Mouse (Mus musculus) kidney, postnatal 4 days (tissue): ENCODE results near the gene Olfr905.

ENCODE experiments used
- DNase-seq, 2 experiments: peaks; one replicate each; pipeline ENCODE4 v3.0.0; 2021; ENCODE audit warnings: mixed read lengths in 2 of 2

Gene Olfr905

DNA sequence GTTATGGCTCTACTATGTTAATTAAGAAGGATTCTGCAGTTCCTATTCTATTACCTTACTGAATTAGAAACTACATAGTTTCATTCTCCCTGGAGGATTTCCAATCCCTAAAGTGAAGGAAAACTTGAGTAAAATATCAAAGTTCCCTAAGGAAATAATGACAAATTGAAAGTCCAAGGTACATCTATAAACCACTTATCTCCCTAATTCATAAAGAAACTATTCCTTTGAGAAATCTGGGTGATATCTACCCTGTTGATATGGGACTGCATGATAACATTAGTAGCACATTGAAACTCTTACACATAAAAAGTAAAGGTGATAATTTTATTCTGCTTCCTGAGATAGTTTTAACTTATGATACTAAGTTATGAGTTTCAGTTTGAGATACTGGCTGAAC lies at the start of gene Olfr905:
Gene Olfr905 (plus strand): TSS at position 301 of the 400 bp plus-strand sequence.
- no peak for DNase-seq

DNA sequence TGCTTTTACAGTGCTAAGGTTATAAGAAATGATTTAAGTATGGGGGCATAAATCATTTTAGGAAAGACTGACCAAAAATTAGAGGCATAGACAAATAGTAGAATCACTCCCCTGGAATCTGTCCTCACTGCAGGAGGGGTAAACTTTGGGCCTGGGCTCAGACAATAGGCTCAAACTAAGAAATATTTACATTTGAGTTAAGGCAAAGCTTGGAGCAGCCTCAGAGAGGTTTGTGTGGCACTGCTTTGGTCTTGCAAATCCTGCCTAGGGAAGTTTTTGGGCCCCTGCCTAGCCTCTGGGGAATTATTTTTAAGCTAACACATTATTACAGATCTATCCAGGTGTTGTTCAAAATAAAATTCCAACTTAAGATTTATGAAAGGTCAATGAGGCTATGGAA lies 47.1 kb upstream of the Olfr905 start:
- DNase-seq, result no peak

DNA sequence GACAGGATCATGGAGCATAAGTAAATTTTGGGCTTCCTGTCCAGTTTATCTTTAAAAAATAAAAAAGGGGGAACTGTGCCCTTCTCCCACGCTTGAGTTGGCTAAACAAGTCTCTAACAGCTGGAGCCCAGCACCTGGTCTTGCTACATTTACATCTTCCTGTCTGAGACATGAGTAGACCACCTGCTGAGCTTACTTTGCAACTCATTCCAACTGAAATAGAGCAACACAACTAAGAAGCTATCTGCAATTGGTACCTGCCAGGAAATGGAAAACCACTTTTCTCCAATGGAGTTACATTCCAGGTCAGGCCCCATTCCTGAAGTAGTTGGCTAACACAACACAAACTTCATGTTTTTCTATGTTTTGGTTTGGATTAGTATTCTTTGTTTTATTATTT lies 43.9 kb upstream of the Olfr905 start:
- DNase-seq, result no peak

- DNase-seq, result no peak
Observed at GRCm38 (mm10) chr9:38429155-38429554, 41.8 kb upstream of the Olfr905 start, which contains the start of gene Olfr901. TSS of gene Olfr901 (plus strand) at chr9:38429455.

DNA sequence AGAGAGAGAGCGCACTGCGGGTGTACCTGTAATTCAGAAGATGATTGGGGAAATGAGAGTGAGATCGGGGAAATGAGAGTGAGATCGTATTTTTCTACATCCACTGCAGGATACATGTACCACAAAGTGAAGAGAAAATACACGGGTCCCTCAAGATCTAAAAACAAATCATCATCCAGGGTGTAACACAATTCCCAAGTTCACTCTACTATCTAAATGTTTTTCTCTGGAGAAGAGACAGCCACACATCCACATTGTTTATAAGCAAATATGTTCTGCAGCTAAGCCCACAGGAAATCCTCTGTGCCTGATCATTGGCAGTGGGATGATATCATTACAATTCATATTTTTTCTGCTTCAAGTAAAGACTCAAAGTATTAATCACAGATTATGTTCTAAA lies 23.6 kb upstream of the Olfr905 start, which contains the start of gene Olfr902:
Gene Olfr902 (plus strand): TSS at position 301 of the 400 bp plus-strand sequence.
- no peak for DNase-seq

DNA sequence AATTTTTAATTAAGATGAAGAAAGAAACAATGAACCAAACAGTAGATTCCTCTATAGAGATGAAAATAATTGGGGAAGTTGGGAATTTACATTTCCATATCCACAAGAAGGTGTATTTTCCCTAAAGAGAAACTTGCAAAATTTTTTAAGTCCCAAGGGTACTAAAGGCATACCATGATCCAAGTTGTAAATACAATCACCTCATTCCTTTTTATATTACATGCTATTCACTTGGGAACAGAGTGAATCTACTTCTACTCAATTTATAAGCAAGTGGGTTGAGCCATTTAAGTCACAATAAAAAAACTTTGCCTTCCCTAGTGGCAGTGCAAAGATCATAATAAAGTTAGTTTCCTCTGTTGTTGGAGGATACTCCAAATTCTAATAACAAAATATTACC lies 8.1 kb upstream of the Olfr905 start, which contains the start of gene Olfr904:
Gene Olfr904 (plus strand): TSS at position 301 of the 400 bp plus-strand sequence.
- DNase-seq, result no peak

- no peak for DNase-seq
Observed at GRCm38 (mm10) chr9:38486785-38487184, 15.9 kb downstream of the Olfr905 start, which contains the start of gene Olfr906. TSS of gene Olfr906 (plus strand) at chr9:38487085.

DNA sequence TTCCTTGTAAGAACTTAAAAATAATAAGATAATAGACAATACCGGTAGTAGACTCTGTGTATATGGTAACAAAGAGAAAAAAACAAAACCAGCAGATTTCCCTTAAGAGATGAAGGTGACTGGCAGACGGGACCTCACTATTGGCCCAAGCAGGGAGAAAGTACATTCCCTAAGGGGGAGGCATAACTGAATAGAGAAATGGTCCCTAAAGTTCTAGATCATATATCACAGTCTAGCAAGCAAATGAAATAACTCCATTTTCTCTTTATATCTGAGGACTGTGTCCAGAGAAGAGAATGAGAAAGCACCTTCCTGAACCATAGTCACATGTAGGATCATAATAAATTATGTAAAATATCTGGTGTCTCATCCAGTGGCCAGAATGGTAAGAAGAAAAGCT lies 24.6 kb downstream of the Olfr905 start, which contains the start of gene Olfr907:
Gene Olfr907 (plus strand): TSS at position 301 of the 400 bp plus-strand sequence.
- no peak for DNase-seq

DNA sequence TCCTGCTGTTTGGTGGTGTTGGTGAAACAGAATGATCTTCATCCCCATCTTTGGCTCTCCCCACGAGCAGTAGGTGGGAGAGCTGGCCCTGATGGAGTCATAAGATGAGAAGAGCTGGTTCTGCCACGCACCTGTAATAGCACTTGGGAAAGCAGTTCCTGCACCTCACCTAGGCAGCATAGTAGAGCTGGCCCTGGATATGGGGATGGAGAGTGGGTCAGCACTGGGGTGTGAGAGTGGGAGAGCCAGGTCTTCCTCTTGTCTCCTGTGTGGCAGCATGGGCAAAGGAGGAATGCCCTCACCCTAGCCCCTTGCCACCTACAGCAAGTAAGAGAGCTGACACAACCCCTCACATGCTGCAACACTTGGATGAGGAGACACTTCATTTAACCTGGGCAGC lies 41.4 kb downstream of the Olfr905 start:
- DNase-seq, result no peak

DNA sequence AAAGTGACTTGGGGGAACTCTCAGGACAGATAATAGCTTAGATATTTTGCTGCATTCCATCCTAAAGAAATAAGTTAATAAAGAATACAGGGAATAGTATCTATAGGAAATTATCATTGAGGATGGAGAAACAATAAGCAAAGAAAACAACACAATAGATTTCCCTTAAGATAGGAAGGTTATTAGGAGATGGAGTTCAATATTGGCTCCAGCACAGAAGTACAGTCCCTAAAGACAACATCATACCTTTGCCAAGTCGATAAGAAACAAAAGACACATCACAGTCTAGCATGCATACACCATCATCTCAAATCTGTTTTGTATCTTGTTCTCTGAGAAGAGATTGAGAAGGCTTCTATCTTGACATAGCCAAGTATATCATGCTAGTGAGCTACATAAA lies 50.4 kb downstream of the Olfr905 start, which contains the start of gene Olfr911-ps1:
Gene Olfr911-ps1 (plus strand): TSS at position 301 of the 400 bp plus-strand sequence.
- no peak for DNase-seq
